Mouse (Mus musculus): ENCODE measurements around the gene Rasal1. TPM values are rescaled to one million over a fixed set of nuclear protein-coding genes. Genes with fewer than 3 reads are reported as not detected.
A peak's percentile ranks its signal among the peaks of the same experiment; 100 is the strongest.

The Rasal1 gene
- total RNA-seq (2021): 19.6 and 20.0 TPM in 2 replicates
- long read RNA-seq, transcript Rasal1-205 (21 exons, 3,251 nt): major isoform, 14 of 28 reads
- long read RNA-seq, partial matches to known transcripts: 5 of 28 reads
- long read RNA-seq, other reads (novel, unspliced or antisense): 9 of 28 reads

DNA sequence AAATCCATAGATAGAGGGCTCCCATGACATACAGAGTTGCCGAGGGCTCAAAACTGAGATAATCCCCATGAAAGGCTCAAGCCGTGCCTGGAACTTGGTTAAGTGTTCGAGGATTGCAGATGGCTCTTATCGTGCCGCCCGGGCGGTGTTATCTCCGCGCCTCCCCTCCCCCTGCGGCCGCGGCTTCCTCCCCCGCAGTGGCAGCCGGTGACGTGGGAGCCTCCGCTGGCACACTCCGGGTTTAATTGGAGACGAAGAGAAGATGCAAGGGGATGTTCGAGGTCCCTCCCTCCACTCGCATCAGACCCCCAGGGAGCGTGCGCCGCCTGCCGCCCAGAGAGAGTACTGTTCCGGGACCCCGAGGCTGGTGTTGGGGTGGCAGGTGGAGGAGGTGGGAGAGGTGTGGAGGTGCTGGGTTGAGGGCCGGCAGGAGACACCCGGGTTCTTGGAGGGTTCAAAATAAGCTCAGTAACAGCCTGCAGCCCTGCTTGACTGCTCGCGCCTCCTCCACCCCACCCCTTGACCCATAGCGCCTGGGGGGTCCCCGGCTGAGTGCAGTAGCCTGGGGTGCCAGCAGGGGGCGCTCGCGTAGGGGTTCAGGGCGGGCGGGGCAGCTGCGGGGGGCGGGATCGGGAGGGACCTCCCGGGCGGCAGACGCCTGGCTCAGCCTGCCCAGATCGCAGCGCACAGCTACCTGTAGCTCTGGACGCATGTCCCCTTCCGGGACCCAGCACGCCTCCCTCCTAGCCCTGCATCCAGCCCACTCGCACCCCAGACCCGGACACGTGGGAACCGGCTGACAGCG is at the start of gene Rasal1:
Gene Rasal1 (plus strand): TSS at position 244 of the 805 bp plus-strand sequence.
- DNase-seq: peak; percentile 81

DNA sequence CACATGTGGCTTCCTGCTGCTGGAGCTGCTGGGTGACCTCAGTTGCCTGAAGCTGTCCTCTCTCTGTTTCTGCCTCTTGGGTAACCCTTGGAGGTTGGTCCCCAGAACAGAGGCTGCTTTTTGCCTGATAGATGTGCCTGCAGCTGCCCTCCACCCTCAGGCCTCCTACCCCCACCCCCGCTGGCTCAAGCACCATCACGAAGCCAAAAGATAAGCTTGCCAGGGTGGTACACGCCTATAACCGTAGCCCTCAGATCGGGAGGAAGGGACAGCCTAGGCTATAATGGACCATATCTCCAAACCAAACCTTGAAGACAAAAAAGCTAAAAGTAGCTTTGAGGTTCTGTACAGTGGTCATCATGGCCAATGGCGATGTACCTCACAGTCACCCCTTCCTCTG is 49.0 kb upstream of the Rasal1 start:
- no peak for DNase-seq

DNA sequence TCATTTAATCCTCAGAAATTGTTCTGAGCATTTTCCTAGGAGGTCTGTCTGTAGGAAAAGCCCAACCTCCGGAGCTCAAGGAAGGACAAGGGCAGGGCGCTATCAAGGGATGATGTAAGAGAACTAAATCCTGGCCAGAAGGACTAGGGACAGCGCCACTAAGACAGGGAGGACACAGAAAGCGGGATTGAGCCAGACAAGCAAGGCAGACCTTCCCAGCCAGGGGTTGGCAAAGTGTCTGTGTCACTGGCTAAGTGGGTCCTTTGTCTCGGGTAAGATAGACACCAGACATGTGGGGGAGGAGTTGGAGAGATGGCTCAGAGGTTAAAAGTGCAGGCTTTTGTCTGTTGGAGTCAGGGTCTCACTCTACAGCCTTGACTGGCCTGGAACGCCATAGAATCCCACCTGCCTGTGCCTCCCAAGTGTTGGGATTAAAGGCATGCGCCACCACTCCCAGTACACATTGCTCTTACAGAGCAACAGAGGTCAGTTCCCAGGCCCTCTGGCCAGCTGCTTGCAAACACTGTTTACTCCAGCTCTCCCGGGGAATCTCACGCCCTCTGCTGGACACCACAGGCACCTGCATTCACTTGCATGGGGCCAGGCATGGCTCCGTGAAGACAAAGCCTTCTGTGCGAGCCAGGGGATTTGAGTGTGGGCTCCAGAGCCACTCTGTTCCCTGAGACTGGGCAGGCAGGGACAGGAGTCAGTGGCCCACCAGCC is 47.5 kb upstream of the Rasal1 start:
- no peak for DNase-seq

DNA sequence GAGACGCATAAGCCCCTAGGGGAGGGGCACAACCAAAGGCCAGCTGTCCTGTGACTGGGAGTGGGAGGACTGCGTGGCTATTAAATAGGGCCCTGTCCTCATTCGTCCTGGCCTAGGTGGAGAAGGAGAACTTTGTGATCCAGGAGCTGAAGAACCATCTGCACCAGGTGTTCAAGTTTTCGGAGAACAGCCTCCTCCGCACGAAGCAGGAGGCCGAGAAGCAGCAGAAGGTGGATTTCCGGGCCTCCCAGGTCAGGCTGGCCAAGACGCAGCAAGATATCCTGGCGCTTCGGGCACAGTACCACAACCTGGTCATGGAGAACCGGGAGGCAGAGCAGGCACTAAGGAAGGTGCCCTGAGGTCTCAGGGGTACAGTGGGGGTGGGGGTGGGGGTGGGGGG is 46.4 kb upstream of the Rasal1 start:
- DNase-seq: no peak

DNA sequence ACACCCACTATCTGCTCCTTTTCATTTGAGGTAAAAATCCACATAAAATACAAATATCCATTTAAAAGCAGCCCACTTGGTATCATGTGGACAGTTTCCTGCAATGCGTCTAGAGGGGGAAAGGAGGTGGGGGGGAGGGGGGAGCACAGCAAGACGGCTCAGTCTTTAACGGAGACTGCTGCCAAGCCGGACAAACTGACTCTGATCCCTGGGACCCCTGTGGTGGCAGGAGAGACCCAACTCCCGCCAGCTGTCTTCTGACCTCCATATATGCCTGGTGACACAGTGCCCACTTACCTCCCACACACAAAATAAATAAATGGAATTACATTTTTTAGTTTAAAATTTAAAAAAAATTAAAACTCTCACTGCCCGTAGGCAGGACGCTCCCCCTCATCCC is 45.1 kb upstream of the Rasal1 start:
- no peak for DNase-seq

DNA sequence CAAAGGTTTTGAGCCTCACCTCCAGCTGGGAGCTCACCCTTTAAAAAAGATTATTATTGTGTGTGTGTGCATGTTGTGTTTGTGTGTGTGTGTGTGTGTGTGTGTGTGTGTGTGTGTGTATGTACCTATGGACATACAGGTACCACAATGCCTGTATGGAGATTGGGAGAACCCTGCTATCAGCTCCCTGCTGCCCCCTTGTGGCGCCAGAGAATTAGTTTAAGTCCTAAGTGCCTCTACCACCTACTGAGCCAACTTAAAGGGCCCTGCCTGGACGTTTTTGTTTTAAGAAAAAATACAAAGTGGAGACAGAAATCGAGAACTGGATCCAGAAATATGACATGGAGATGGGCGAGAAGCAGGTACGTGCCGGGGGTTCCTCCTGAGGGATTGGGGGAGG is 43.8 kb upstream of the Rasal1 start:
- peak; percentile 85 for DNase-seq

DNA sequence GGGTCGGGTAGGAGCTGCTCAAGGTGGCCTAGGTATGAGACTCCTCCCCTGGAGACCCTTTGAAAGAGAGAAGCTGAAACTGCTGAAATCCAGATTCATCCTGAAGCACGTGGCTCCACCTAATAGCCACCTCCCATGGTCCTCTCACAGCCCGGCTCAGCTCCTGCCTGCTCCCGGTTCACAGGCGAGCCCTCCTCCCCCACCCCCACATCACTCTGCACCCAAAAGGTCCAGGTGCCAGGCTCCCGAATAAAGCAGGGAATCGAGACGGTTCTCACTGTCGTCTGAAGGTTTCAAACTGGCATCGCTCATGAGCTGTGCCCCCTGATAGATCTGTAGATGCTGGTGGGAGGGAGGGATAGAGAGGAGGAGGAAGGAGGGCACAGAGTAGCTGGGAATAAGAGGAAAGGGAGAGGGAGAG is 43.4 kb upstream of the Rasal1 start:
- DNase-seq: no peak

DNA sequence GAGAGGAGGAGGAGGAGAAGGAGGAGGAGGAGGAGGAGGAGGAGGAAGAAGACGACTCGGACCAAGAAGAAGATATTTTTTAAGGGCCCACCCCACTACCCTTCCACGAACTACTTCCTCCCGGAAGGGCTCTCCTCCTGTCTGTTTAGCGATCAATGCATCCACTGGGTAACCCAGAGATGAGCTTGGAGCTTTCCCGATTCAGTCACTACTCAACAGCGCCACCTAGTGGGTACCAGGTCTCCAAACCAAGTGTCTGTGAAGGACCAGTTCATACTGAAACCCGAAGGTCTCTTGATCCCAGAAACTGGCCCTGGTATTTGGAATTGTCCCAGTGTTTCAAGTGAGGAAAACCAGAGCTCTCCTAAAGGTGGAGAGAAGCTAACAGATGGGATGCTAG is 42.9 kb upstream of the Rasal1 start:
- peak; percentile 88 for DNase-seq

DNA sequence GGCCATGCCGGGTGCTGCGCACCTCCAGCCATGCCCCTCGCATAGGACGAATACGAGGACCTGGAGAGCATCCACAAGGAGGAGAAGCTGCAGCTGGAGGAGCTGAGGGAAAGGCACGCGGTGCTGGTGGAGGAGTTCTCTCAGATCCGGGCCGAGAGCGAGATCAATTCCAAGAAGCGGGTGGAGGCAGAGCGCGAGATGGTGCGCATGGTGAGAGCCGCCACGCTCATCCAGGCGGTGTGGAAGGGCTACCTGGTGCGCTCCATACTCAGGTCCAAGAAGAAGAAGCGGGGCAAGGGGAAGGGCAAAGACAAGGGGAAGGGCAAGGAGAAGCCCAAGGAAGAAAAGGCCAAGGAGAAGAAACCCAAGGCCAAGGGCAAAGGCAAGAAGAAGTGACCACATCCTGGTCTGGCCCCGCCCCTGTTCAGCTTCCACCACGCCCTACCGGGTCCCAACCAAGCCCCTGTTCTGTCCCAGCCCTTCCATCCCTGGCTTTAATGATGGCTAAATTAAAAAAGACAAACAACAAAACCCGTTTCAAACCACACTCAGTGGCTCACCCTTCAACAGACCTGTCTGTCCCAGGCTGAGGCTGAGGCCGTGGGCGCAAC is 41.9 kb upstream of the Rasal1 start:
- no peak for DNase-seq

DNA sequence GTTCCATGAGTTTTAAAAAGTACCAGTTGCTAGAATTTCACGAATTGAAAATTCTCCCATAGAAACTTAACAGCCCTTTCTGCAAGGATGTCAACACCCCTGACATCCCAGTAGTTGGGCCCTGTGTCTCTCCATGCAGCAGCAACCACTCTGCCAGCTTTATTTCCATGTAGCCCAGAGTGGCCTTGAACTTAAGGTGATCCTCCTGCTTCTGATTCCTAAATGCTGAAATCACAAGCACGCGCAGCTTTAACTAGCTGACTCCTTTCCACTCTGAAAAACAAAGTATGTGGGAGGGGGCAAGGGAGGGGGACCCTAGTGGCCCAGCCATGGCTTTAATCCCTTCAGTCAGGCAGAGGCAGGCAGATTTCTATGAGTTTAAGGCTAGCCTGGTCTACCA is 41.3 kb upstream of the Rasal1 start:
- DNase-seq: no peak

DNA sequence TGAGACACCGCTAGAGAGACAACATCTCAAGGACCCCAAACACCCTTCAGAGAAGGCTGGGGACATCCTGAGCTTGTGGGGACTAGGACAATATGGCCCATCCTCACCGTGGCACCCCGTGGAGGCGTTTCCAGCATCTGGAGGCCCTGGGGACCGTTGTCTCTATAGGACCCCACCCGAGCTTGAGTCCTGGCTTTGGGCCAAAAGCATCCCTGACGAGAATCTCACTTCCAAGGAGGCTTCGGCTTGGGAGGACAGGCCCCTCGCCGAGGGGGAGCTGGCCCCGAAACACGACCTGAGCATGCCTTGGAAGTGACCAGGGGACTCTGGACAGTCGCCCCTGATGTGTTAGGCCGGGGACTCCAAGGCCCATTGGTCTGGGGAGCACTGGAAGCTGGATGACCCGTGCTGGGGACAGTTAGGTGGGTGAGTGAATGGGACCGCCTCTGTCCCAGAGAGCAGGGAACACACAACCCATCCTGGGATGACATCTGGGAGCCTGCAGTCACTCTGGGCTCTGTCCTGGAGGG is 39.3 kb upstream of the Rasal1 start:
- DNase-seq: no peak

DNA sequence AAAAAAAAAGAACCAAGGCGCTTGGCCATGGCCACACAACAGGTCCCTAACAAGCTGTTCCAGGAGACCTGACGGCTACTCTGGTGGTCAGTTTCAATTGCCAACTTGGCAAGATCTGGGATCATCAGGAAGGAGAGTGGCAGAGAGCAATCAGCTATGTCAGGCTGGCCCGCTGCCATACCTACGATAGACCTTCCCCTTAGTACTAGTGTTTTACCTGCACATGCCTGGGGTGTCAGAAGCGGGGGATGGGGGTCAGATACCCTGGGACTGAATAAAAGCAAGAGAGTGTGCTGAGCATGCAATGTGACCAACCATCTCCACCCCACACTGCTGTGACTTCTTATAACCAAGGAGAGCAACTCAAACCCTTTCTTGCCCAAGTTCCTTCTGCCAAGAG is 37.7 kb upstream of the Rasal1 start:
- no peak for DNase-seq

DNA sequence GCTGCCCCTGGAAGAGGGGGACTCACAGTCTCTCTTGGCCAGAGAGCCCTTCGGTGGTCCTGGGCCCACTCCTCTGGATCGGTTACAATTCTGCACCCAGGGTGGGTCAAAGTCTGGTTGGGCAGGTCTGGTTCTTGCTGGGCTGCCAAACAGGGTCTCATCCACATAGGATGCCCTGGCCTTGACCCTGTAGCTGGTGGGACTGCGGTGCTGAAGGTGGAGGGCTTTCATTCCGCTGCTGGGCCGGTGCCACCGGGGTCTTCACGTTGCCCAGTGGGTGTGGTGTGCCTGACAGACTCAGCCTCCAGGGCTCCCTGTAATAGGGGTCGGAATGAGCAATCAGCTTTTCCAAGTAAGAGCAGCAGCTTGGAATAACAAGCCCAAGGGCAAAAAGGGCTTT is 37.2 kb upstream of the Rasal1 start:
- DNase-seq: no peak

DNA sequence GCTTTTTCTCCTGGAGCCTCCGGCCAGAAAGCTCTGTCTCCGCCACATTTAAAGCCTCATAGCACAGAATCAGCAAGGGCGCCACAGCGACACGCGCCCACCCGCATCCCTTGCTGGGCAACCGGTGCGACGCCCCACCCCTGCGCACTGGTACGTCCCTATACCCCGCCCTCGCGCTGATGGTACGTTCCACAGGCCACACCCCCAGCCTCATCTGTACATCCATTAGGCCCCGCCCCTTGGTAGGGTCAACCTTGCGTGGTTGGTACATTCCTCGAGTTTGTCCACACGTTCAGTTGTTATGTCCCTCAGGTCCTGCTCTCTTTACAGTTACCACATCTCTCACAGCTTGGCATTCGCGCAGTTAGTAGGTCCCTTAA is 36.2 kb upstream of the Rasal1 start, which contains the start of the genes Rita1 and Ddx54:
Gene Rita1 (minus strand): TSS at position 148 of the 380 bp plus-strand sequence.
Gene Ddx54 (plus strand): TSS at position 298 of the 380 bp plus-strand sequence.
- peak; percentile 95 for DNase-seq

DNA sequence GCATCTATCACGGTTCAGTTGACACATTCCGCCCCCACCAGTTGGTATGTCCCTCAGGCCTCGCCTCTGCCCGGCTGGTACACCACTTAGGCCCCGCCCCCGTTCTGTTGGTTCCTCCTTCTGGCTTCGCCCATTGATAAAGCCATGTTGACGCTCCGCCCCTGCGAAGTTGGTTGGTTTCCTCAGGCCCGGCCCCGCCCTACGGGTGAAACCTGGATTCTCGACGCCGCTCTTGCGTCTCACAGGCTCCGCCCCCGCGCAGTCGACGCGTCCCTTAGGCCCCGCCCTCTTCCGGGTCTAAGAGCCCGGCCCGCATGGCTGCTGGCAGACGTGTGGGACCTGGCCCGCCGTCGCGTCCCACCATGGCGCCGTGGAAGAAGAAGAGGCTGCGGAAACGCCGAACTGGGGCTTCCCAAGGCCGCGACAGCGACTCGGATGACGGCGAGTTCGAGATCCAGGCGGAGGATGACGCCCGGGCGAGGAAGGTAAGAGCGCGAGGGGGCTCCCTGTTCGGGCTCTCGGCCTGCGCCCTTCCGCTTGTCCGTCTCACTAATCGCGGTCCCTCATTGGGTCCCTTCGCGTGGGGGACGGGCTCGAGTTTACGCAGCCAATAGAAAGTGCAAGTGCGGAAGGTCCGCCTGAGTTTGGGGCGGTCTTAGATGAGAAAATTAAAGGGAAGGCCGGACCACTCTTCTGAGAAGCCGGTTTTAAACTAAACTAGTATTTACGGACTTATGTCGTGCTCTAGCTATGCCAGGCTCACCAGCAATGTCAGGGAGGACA is 35.6 kb upstream of the Rasal1 start:
- peak; percentile 100 for DNase-seq

DNA sequence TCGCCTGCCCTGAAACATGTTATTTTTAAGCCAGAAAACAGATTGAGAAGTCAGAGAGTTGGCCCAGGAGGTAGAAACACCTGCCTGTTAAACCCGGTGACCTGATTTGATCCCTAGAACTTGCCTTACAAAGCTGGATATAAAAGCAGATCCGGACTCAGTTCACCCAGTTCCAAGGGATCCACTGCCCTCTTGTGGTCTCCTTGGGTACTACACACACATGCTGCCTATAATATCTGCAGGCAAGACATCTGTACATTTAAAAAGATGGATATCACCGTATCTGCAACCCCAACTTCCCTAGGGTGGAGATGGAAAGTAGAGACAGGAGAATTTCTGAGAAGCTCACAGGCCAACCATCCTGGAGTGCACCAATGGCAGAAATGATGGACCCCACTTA is 32.7 kb upstream of the Rasal1 start:
- no peak for DNase-seq

DNA sequence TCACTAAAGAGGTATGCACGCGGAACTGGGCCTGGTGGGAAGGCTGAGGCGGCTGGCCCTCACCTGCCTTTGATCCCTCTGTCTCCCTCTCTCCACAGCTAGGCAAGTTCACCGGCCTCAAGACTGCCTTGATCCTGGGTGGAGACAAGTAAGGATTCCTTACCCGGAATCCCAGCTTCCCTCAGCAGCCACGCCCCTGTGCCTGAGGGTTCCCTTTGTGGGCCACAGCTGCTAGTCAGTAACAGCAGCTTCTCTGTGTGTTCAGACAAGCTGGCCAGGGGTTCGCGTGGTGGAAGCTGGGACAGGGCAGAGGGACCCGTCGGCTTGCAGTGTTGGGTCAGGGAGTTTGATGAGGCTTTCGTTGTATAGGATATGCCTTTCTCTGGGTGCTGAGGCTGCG is 29.8 kb upstream of the Rasal1 start:
- no peak for DNase-seq

DNA sequence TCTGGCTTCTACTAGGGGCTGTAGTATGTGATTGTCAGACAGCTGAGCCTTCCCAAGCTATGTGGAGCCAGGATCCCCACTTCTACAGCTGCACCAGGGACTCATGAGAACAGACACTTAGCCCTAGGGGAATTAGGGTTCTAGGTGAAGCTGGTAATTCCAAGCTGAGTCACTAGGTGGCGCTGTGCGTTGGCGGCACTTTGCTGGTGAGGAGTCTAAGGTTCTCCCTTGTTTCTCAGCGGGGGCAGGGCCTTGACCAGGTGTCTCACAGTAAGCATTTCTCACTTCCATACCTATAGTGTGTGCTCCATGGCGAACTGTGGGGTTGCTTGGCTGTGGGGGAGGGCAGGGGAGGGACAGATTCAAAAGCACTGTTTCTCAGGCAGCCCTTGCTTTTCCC is 29.4 kb upstream of the Rasal1 start:
- DNase-seq: peak; percentile 67

DNA sequence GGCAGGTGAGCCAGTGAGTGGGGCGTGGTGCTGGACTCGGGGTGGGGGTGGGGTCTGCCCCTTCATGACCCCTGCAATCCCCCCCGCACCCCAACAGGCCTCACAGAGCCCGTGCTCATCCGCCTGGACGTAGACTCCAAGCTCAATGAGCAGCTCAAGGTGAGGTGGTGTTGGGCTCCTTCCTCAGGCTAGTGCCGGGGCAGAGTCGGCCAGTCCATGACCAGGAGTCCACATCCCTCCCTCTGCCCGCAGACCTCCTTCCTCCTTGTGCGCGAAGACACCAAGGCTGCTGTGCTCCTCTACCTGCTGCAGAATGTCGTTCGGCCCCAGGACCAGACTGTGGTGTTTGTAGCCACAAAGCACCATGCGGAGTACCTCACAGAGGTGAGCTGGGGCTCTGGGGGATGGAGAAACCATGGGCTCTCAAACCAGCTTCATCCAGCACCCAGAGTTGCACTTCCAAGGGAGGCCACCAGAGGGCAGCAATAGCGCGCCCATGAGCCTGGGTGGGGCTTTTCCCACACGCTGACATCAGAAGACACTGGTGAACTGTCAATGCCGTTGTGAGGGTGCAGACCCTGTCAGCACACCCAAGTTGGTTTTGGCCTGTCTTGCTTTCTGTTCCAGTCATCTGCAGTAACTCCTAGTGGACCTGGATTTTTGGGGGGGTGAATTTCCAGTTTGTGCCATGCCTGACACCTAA is 28.1 kb upstream of the Rasal1 start:
- DNase-seq: peak; percentile 87

DNA sequence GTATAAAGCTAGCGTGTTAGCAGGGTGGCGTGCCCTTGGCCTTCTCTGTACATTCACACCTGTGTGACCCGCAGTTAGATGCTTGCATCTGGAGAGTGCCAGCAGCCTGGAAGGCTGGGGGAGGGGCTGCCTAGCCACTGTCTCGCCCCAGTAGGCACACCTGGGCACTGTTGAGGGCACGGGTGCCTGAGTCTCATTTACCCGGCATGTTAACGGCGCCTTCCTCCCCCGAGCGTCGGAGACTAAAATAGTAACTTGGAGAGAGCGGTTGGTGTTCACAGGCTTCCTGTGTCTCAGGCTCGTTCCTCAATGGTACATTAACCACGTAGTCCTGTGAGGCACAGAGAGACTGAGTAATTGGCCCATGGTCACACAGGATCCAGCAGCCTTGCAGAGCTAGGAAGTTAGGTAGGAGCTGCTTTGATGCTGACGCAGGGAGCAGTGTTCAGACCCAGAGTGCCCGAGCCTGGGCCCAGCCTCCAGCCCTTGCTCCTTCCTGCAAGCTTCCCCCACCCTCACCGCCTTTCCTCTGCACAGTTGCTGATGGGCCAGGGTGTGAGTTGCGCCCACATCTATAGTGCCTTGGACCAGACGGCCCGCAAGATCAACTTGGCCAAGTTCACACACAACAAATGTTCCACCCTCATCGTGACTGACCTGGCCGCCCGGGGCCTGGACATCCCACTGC is 27.4 kb upstream of the Rasal1 start:
- DNase-seq: no peak

DNA sequence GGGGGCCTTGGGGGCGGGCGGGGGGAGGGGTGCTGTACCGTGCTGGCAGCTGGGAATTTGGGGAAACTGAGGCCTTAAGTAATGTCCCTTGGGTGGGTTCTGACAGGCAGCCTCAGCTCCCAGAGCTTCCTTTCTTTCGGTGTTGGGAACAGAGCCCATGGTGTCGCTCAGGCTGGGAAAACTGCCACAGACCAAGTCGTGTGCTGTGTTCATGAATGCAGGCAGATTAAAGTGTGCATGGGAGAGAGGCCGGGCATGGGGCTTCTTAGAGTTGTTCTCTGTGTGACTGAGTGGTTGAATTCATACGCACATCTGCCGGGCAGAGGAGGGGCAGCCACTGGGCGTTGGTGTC is 26.8 kb upstream of the Rasal1 start:
- DNase-seq: no peak

Measured in adrenal gland, postnatal 25 days (tissue).